Mouse (Mus musculus): ENCODE data around the gene Gm9837. TPM values are rescaled to one million over a fixed set of nuclear protein-coding genes. Genes with fewer than 3 reads are reported as not detected.

The Gm9837 gene
- polyA plus RNA-seq, 1 experiment, result not detected

DNA sequence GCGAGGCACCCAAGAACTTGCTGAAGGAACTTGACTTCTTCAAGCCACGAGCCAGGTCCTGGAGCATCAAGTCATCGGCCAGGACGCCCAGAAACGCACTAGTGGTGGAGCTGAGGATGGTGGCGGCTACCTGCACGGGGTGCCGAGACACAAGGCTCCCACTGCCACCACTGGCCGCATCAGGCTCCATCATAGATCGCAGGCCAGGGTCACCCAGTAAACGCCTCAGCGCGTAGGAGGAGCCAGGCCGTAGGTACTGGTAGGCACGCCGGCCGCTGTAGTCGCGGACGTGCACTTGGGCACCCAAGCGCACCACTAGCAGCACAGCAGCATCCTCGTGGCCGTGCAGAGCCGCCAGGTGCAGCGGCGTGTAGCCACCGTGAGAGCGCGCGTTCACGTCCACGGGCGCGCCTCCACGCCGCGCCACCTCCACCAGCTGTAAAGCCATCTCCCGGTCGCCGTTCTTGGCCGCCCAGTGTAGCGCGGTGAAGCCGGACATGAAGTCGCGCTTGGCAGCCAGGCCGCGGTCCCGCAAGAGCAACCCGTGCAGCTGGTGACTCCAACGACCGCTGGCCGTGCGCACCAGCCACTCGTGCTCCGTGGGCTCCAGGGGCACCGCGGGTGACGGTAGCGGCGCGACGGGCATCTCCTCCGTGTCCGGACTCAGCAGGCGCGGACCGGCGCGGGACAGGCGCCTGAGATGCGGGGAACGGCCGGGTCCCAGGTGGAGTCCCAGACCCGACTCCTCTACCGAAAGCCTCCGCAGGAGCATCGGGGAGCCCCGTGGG lies 8.3 kb upstream of the Gm9837 start:
- H3K27me3 ChIP-seq (ENCODE audit: control insufficient read depth, insufficient read depth, low read length), result no peaks in the 10 kb centered on the region; the same call in 1 of the 2 replicates
- peaks cover 12% of the 10 kb centered on the region for H3K4me1 ChIP-seq (ENCODE audit: control insufficient read depth, insufficient read depth, insufficient read length, low read length)
- WGBS, result 8% methylated on average over 79 of the region's 79 CpGs
- H3K27ac ChIP-seq (ENCODE audit: insufficient read depth, low read depth, low read length), result no peak overlapping the region
- peak overlapping the region; percentile 79 for H3K4me3 ChIP-seq (ENCODE audit: low read depth, low read length)
- no peak for TF ChIP-seq CTCF (IDR thresholded peaks at IDR 0.05; ENCODE audit: extremely low read depth, insufficient read length, insufficient replicate concordance, low read depth, low read length)
- 0 out of 2 replicates have a peak, but pooled peaks have one; percentile 30 for TF ChIP-seq POLR2A (IDR thresholded peaks at IDR 0.05; ENCODE audit: low read depth, low read length)
- no peaks in the 10 kb centered on the region for H3K36me3 ChIP-seq (ENCODE audit: control insufficient read depth, insufficient read depth, low read length)

DNA sequence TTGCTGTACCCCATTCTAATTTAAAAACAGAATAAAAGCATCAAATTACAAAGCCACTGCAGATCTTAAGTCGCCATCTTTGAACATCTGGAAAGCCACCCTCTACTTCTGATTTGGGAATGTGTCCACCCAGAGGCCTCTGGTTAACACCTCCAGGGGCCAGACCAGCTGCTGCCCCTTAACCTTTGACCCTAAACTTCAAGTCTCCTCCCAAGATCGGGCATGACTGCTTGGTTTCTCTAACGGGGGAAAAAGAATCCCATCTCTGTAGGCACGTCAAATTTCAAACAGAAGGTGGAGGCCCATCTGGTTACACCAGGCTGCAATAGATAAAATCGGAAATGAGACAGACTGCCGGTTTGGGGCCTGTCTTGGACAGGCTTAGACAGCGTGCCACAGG lies 7.6 kb upstream of the Gm9837 start:
- WGBS, result 77% methylated on average over 7 of the region's 7 CpGs
- TF ChIP-seq POLR2A (IDR thresholded peaks at IDR 0.05; ENCODE audit: low read depth, low read length), result no peak
- no peak for TF ChIP-seq CTCF (IDR thresholded peaks at IDR 0.05; ENCODE audit: extremely low read depth, insufficient read length, insufficient replicate concordance, low read depth, low read length)
- Histone ChIP-seq H3K36me3 (ENCODE audit: control insufficient read depth, insufficient read depth, low read length) (no peaks in the 10 kb centered on the region), H3K27me3 (ENCODE audit: control insufficient read depth, insufficient read depth, low read length) (no peaks in the 10 kb centered on the region; the same call in 1 of the 2 replicates), H3K27ac (ENCODE audit: insufficient read depth, low read depth, low read length) (no peak overlapping the region), H3K4me3 (ENCODE audit: low read depth, low read length) (peak overlapping the region; percentile 79; the same call in 1 of the 2 replicates), H3K4me1 (ENCODE audit: control insufficient read depth, insufficient read depth, insufficient read length, low read length) (peaks cover 7% of the 10 kb centered on the region)

DNA sequence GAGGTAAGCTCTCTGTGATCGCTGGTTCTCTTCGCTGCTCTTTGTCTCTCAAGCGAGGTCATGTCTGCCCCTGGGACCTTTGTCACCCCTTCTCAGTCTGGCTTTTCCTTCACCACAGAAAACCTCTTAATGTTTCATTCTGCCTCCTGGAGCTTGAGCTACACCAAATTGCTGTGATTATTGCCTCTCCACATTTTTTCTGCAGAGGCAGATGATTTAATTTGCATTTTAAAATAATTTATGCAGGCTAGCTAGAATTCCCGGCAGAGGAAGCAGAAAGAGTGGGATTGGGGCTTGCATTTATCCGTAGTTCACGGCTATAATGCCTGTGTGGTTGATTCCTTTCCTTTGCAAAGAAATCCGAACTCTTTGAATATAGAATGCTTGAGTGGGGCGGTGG lies 5.3 kb upstream of the Gm9837 start:
- 55% methylated on average over 8 of the region's 8 CpGs for WGBS
- Histone ChIP-seq H3K36me3 (ENCODE audit: control insufficient read depth, insufficient read depth, low read length) (no peaks in the 10 kb centered on the region), H3K27me3 (ENCODE audit: control insufficient read depth, insufficient read depth, low read length) (peaks cover 6% of the 10 kb centered on the region; the same call in 1 of the 2 replicates), H3K4me1 (ENCODE audit: control insufficient read depth, insufficient read depth, insufficient read length, low read length) (peaks cover 7% of the 10 kb centered on the region), H3K27ac (ENCODE audit: insufficient read depth, low read depth, low read length) (no peak overlapping the region), H3K4me3 (ENCODE audit: low read depth, low read length) (no peak overlapping the region)
- TF ChIP-seq POLR2A (IDR thresholded peaks at IDR 0.05; ENCODE audit: low read depth, low read length) (no peak), CTCF (IDR thresholded peaks at IDR 0.05; ENCODE audit: extremely low read depth, insufficient read length, insufficient replicate concordance, low read depth, low read length) (no peak)

DNA sequence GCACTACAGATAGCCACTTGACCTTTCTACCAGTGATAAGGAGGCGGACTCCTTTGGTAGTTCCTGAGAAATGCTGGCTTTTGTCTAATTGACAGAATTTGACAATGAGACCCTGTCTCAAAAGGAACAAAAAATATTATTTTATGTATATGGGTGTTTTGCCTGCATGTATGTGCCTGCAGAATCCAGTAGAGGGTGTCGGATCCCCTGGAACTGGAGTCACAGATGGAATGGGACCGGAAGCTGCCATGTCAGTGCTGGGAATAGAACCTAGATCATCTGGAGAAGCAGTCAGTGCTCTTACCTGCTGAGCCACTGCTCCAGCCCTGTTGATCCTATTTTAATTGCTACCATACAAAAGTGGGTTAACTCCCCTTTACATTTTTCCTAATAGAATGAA lies 2.4 kb upstream of the Gm9837 start:
- H3K36me3 ChIP-seq (ENCODE audit: control insufficient read depth, insufficient read depth, low read length), result no peaks in the 10 kb centered on the region
- H3K4me3 ChIP-seq (ENCODE audit: low read depth, low read length), result no peak overlapping the region
- H3K27ac ChIP-seq (ENCODE audit: insufficient read depth, low read depth, low read length), result no peak overlapping the region
- TF ChIP-seq CTCF (IDR thresholded peaks at IDR 0.05; ENCODE audit: extremely low read depth, insufficient read length, insufficient replicate concordance, low read depth, low read length) (no peak), POLR2A (IDR thresholded peaks at IDR 0.05; ENCODE audit: low read depth, low read length) (no peak)
- H3K4me1 ChIP-seq (ENCODE audit: control insufficient read depth, insufficient read depth, insufficient read length, low read length), result no peaks in the 10 kb centered on the region
- H3K27me3 ChIP-seq (ENCODE audit: control insufficient read depth, insufficient read depth, low read length), result peaks cover 6% of the 10 kb centered on the region; the same call in 1 of the 2 replicates
- whole genome bisulfite sequencing, result 83% methylated on average over 3 of the region's 3 CpGs

DNA sequence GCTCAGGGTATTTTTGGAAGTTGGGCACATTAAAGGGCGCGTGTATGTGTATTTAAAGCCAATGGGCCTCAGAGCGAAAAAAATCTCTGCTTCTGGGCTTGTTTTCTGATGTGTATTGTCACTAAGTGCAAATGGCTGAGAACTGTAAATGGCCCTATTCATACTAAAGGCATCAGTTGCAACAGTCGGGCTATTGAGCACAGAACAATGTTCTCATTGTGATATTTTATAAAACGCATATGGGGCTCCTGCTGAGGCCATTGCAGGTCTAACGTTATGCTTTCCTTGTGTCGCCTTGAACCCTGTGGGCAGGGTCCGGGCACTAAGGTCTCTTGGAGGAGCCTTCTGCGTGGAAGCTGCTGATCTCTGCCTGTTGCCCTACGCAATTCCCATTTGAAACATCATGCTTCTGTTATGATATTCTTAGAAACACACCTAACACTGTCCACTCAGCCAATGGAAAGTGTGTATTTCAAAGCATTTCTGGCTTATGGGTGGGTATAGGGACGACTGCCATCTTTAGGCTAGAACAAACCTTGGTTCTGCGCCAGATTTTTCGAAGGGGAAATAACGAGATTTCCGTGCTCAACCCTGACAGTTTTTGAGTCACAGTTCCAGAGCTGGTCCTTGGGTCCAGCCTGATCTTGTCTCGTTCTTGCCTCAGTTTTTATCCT lies 848 bp downstream of the Gm9837 start:
- 26% methylated on average over 16 of the region's 16 CpGs for WGBS
- Histone ChIP-seq H3K27ac (ENCODE audit: insufficient read depth, low read depth, low read length) (no peak overlapping the region), H3K4me1 (ENCODE audit: control insufficient read depth, insufficient read depth, insufficient read length, low read length) (no peaks in the 10 kb centered on the region), H3K4me3 (ENCODE audit: low read depth, low read length) (no peak overlapping the region), H3K36me3 (ENCODE audit: control insufficient read depth, insufficient read depth, low read length) (no peaks in the 10 kb centered on the region), H3K27me3 (ENCODE audit: control insufficient read depth, insufficient read depth, low read length) (peaks cover 6% of the 10 kb centered on the region; the same call in 1 of the 2 replicates)
- TF ChIP-seq POLR2A (IDR thresholded peaks at IDR 0.05; ENCODE audit: low read depth, low read length), result no peak
- no peak for TF ChIP-seq CTCF (IDR thresholded peaks at IDR 0.05; ENCODE audit: extremely low read depth, insufficient read length, insufficient replicate concordance, low read depth, low read length)

DNA sequence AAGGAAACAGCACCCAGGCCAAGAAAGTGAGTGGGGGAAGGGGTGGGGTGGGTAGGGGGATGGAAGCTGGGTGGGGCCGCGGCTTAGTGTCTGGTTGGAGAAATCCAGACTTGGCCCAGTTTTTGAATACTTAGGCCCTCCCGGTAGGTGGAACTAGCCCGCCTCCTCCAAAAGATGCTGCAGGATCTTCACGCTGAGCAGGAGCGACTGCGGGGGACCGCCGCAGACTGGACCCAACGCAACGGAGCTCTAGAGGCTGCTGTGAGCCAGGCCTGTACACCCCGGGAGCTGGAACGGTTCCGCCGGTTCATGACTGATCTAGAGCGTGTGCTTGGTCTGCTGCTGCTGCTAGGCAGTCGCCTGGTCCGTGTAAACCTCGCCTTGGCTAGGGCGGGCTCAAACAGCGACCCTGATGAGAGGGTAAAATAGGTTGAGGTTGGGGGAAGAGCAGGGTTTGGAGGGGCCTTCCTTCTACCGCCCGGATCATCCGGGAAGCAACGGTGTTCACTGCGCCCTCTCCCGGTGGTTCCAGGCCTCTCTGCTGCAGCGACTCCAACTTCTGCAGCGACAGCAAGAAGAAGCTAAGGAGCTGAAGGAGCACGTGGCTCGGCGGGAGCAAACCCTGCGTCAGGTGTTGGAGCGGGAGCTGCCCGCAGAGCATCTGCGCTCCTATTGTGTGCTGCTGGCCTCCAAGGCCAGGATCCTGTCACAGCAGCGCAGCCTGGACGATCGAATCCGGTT lies 3.9 kb downstream of the Gm9837 start:
- peak; percentile 64 for TF ChIP-seq CTCF (IDR thresholded peaks at IDR 0.05; ENCODE audit: extremely low read depth, insufficient read length, insufficient replicate concordance, low read depth, low read length)
- TF ChIP-seq POLR2A (IDR thresholded peaks at IDR 0.05; ENCODE audit: low read depth, low read length), result no peak
- Histone ChIP-seq H3K4me3 (ENCODE audit: low read depth, low read length) (peak overlapping the region; percentile 39), H3K36me3 (ENCODE audit: control insufficient read depth, insufficient read depth, low read length) (no peaks in the 10 kb centered on the region), H3K27ac (ENCODE audit: insufficient read depth, low read depth, low read length) (no peak overlapping the region), H3K4me1 (ENCODE audit: control insufficient read depth, insufficient read depth, insufficient read length, low read length) (no peaks in the 10 kb centered on the region), H3K27me3 (ENCODE audit: control insufficient read depth, insufficient read depth, low read length) (peaks cover 13% of the 10 kb centered on the region)
- WGBS, result 34% methylated on average over 40 of the region's 40 CpGs

All from small intestine, adult 2 months (tissue).